Mouse (Mus musculus): ENCODE data around the gene Erg28.

Erg28 gene

DNA sequence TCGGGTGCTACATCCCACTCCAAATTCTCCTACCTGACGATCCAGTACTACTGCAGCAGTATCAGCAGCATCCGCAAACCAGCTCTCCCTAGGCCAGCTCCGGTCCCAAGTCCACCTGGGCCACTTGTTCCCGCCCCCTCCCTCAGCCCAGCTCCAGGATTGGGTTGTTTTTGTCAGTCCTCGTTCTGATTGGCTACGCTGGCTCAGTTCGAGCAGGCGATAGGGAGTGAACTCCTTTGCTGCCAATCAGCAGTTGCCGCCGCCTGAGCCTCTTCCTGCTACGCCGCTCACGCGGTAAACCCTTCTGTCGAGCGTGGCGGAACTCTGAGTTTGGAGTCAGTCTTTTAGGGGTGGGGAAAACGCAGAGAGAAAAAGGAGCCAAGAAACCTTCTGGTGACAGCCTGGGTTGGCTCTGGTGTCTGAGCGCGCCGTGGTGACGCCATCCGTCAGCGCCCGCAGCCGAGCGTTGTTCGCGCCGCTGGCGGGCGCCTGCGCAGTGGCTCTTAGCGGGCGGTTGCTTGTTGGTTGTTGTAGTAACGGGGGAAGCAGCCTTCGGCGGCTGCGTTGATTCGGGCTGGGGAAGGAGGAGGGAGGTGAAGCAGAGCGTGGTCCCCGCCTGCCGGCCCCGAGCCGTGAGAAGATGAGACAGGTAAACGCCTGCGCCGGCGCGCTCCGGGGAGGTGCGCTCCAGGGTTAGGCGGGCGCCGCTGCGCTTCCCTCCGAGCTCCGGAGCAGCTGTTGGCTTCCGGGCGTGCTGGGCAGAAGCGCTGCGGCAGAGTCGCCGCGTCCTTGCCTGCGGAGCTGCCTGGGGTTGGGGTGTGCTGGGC is at the start of gene Erg28, which contains the start of gene Ttll5:
Gene Erg28, minus strand, starts transcription at position 113 of the 827 bp plus-strand sequence.
Gene Ttll5, plus strand, starts transcription at position 222 of the 827 bp plus-strand sequence.
- peak; percentile 95 for DNase-seq (ENCODE audit: low read depth)

DNA sequence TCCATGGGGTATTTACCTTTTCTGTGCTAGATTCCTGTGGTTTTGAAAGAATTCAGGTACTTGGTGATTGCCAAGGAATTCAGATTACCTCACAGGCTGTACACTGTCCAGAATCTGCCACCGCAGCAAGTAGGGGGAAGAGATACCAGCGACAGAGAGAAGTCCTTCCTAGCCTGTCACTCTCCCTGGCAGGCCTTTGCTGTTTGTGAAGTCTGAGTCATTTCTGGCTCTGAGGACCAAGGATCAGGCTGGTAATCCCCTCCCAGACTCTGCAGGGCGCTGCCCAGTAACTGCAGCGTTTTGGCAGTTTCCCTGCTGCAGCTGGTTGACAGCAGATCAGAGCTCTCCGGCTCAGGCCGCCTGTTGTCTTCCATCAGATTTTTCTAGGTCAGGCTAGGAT is 45.1 kb upstream of the Erg28 start:
- peak; percentile 82 for DNase-seq (ENCODE audit: low read depth)

DNA sequence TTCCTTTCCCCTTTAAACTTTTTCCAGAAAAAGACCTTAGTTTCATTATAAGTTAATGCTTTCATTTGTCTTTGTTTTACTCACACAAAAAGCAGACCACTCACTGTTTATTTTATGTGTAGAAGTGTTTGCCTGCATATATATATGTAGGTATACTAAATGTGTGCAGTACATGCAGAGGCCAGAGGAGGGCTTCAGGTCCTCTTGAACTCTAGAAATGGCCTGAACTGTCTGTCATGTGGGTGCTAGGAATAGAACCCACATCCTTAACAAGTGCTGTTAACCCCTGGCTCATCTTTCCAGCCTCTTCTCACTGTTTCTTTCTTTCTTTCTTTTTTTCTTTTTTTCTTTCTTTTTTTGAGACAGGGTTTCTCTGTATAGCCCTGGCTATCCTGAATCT is 42.8 kb upstream of the Erg28 start:
- no peak for DNase-seq (ENCODE audit: low read depth)

DNA sequence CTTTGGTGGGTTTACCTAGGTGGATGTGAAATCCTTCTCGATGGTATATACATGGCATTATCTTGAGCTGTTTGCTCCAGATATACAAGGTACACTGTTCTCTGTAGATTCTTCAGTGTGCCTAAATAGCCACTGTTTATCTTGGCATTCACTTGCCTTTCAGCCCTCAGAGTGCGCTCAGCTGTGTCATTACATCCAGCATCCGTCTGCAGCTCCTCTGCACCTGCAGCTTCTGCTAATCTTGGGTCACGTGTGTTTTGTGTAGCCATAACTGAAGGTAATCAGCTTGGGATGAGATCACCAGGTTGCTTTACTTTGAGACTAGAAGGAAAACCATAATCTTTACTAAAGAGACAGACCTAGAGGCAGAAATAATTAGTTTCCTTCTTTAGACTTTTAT is 42.3 kb upstream of the Erg28 start:
- no peak for DNase-seq (ENCODE audit: low read depth)

DNA sequence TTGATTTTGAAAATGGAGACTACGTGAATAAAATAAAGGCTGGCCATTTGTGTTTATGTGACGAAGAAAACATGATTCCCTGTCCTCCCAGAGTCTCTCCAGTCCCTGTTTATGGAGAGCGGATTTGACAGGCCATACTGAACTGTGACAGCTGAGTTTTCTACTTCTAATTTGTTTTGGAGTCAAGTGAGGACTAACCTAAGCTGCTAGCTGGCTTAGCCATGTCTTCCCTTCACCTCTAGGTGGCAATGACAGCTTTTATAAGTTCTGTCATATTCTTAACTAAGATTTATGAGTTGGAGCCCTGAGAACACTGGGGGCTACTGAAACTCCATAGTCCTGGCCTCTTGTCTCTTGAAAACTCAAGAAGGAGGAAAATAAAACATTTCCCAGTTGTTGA is 41.2 kb upstream of the Erg28 start:
- DNase-seq (ENCODE audit: low read depth) = no peak

DNA sequence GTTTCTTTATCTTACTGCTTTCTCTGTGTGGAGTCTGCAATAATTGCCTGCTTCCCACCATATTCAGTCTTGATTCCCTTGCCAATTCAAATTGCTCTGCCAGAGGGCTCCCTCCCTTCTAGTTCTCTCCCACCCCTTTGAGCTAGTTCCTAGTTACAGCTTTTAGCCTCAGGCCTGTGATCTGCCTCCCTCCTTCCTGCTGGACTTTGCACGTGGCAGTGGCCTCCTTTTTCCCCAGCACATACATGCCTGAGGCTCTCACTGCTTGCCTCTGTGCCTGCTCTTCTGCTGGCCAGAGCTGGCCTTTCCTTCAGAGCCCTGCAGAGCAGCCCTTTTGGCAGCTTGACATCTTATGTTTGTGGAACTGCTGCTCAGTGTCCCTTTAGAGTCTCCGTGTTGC is 38.2 kb upstream of the Erg28 start:
- no peak for DNase-seq (ENCODE audit: low read depth)

DNA sequence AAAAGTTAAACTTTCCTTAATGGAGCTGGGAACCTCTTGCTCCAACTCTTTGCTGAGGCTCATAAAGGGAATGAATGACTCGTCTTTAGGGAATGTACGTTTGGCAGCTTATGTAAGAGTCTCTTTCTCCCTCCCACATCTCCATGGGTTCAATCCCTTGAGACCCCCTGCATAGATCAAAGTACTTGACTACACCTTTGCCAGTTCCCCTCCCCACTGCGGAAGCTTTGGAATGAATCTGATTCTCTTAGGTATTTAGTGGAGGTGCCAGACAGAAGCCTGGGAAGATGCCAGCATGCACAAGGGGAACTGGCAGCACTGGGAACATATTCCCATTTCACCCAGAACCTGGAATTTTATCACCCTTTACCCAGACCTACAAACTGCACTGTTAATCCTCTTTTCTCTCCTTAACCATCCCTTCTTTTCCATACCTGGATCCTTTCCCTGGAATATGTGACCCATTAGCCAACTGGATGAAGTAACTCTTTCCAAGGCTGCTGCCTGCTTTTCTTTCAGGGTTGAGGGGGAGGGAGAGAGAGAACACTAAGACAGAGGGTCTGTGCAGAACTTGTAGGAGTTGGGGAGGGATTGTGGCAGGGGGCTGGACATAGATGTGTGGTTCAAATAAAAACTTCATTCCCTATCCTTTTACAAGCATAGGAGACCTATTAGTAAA is 35.3 kb upstream of the Erg28 start:
- DNase-seq (ENCODE audit: low read depth) = peak; percentile 42

DNA sequence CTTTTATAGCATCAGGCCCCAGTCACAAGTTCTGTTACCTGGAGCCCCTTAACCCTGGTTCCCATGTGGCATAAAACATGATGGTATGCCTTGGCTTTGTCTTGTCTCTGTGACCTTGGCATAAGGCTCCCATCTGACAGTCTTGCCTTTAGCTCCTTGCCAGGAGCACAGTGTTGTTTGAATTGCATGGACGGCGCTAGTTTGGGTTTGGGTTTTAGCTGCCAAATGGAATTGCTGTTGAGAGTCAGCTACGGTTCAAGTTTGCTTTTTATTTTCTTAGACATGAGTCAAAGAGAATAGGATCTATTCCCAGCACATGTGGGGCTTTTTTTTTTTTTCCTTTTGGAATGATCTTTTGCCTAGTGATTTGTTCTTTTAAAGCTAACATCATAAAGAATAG is 34.8 kb upstream of the Erg28 start:
- peak; percentile 61 for DNase-seq (ENCODE audit: low read depth)

DNA sequence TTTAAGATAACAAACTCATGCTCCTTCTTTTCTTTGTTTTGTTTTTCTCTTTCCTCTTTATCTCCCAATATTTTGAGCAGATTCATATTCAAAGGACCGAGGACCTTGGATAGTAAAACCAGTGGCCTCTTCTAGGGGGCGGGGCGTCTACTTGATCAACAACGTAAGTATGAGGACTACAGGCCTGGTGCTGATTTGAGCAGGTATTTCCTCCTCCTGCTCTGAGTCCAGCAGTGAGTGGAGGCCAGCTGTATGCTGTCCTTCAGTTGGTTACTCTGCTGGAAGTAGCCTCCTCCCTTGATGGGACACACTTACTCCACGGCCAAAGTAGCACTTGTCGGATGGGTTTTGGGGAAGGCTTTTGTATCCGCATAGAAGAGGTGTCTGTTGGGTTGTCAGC is 33.0 kb upstream of the Erg28 start:
- DNase-seq (ENCODE audit: low read depth) = no peak

DNA sequence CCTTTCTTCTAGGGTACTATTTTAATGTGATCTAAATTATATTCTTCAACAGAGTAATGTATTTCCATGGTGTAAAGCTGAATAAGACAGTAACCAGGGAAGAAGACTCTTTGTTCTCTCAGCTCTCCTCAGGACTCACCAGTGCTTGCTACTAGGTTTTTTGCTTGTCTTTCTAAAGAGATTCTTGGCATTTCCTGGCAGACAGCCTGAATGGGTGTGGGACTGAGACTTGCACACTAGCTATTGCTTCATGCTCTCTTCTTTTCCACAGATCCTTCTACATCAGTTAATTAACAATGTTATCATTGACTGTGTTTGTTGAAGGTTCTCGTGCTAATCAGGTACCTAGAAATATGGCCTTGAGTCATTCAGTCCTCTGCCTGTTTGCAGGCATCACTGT is 29.9 kb upstream of the Erg28 start:
- DNase-seq (ENCODE audit: low read depth) = no peak

DNA sequence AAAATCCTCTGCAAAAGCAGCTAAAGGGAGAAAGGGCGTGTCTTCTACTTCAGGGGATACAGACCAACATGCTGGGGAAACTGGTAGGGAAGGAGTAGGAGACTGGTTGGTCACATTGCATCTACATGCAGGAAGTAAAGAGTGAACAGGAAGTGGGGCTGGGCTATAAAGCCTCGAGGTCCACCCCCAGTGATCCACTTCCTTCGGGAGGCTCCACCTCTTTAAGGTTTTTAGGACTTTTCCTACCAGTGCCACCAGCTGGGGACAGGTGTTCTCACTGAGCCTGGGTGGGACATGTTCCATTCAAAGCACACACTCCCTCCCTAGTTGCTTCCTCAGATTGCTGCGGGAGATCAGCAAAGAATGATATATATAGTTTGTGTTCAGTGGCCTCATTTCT is 29.5 kb upstream of the Erg28 start:
- no peak for DNase-seq (ENCODE audit: low read depth)

DNA sequence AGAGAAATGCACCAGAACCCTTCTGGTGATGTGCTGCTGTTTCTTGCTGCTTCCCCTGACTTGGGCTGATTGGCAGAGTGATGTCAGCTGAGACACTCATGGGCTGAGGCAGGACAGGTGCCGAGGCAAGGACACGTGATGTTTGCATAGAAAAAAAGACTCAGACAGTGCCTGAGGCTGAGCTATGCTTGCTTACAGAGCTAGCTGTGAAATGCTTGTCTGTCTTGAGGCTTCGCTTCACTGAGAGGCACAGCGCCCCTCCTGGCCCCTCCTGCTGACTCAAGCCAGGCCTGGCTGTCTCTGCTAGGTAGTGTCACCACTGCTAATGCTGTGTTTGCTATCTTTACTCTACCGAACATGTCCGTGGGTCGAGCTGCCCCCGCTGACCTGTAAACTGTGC is 26.3 kb upstream of the Erg28 start:
- no peak for DNase-seq (ENCODE audit: low read depth)

DNA sequence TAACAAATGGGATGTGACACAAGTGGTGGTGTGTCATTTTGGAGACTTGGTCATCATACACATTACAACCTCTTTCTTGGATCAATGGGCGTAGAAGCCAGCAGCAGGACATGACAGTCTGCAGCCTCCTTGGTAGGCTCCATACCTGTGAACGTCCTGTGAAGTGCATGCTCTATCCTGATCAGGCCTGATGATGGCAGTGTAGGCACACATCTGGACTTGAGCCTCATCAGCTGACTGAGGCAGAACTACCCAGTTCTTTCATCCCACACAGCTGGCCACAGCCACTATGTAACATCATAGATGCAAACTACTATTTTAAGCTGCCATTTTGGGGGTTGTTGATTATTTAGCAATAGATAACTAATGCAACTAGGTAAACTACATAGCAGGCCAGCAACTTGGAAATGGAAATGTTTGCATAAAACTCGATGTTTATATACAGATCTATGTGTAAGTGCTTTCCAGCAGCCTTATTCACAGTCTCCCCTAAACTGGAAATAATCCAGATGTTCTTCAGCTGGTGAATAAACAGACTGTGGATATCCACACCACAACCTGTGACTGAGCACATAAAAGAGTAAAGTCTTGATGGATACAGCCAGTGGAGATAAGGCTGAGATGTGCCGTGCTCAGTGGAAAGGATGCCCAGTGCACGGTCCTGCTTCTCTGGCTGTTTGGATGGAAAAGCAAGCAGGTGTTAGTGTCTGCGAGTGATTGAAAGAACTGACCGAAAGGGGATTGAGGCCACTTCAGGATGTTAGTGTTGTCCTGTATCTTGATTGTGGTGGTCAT is 24.0 kb upstream of the Erg28 start:
- peak; percentile 72 for DNase-seq (ENCODE audit: low read depth)

DNA sequence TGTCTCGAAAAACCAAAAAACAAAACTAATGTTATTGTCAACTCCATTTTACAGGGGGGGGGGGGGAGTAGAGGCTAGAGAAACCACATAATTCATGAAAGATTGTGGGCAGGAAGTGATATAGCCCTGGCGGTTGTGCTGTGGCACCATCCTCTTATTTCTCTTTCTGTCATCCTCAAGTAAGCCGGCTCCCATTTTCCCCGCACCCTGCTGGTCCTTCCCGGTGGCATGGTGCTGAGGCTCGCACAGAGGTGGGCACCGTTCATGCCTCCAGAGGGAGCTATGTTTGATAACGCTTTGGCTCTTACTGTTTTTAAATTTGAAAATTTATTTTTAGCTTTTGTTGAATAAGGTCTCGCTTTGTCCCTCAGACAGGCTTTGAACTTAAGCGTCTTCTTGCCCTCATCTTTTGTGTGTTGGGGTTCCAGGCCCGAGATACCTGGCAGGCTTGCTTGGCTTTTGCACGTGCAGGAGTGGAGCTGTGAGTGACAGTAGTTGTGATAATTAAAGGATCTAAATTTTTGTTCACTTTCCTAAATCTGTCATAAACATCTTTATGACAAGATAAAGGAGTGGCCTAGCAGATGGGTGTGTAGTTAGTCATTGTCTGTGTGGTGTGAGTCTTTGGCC is 15.1 kb upstream of the Erg28 start:
- DNase-seq (ENCODE audit: low read depth) = no peak

DNA sequence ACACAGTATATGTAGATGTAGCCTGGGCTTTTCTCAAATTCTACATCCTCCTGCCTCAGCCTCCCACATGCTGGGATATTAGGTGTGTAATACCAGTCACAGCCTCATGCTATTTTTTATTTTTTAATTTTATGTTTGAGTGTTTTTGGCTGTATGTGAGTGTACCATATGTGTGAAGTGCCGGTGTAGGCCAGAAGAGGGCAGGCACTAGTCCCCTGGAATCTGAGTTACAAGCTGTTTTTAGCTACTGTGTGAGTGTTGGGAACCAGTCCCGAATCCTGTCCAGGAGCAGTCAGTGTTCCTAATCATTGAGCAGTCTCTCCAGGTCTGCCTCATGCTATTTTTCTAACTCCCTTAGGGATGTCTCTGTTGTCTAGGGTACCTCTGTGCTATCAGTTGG is 13.4 kb upstream of the Erg28 start:
- DNase-seq (ENCODE audit: low read depth) = no peak

DNA sequence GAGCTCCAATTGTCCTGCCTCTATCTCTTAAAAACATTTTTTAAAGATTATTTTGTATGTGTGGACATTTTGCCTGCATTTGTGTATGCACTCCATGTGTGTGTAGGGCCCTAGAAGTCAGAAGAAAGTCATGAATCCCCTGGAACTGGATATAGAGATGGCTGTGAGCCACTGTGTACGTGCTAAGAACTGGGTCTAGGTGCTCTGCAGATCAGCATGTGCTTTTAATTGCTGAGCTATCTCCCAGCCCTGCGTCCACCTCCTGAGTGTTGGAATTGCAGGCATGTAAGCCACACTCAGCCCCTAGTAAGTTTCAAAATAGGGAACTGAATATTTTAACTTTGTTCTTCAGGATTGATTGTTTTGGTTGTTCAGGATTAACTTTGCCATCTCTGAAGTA is 10.2 kb upstream of the Erg28 start:
- DNase-seq (ENCODE audit: low read depth) = no peak

DNA sequence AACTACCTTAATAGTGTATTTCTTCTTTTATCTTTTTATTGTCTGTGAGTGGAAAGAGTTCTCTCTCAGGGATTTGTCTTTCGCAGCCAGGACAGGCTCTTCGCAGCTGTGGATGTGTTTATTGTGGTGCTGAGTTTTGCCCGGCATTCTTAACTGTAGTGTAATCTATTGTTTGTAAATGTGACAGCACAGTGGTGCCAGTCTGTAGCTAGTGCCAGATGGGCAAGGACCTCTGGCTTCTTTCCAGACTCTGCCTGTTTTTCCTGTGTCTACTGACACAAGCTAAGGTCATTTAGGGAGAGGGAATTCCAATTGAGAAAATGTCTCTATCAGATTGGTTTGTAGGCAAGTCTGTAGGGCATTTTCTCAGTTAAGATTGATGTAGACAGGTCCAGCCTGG is 6.3 kb upstream of the Erg28 start:
- no peak for DNase-seq (ENCODE audit: low read depth)

DNA sequence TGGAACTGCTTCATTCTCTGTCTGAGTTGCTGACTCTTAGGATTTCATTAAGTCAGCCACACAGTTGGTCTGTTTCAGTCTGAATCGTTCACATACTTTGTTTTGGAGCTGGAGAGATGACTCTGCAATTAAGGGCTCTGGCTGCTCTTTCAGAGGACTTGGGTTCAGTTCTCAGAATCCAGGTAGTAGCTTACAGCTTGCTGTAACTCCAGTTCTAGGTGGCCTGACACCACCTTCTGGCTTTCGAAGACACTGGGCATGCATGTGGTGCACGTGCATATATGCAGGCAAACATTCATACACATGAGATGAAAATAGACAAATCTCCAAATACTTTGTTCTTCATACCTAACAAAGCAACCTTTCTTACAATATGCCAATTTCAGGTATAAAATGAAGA is 5.5 kb upstream of the Erg28 start:
- DNase-seq (ENCODE audit: low read depth) = no peak

DNA sequence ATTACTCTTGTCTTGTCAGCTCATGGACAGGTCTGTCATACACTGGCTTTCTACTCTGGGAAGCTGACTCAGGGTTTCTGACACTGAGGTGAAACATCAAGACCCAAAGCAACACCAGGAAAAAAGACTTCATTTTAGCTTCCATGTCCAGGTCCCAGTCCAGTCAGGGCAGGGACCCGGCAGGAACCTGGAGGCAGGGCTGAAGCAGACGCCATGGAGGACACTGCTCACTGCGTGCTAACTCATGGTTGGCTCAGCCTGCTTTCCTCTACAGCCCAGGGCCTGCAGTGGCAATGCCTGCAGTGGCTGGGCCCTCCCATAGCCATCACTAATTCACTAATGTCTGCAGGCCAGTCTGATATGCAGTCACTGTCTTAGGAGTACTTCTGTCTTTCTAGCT is 4.5 kb upstream of the Erg28 start:
- DNase-seq (ENCODE audit: low read depth) = no peak

DNA sequence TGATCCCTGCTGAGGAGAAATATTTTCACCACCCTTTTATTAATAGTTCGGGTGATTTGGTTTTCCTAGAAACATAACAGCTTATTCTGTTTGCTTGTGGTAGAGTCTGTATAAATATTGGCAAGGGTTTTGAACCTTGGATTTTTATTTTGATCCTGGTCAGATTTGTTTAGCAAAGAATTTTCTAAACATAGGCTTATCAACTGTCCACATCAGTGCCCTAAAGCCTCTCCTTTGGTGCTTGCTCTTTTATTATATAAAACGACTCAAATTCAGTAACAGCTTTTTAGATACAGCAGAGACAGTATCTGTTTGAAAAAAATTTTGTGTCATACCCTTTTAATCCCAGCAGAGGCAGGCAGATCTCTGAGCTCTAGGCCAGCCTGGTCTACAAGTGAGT is 1.5 kb upstream of the Erg28 start:
- DNase-seq (ENCODE audit: low read depth) = no peak

DNA sequence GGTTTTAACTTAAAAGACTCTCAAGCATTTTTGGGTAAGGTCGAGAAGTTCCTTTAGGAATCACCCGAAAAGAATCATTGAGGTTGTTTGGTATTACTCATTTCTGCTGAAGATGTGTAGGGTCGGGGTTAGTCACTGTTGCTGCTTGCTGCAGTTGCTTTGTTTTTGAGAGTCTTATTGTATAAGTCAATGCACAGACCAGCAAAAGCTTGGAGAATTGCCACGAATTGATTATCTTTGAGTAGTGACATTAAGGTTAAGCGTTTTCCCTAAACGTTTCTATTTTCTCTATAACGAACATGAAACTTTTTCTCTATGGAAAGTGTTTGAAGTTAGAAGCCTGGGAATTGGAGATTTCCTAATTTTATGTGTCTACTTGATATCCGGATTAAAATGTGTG is 1.0 kb upstream of the Erg28 start:
- no peak for DNase-seq (ENCODE audit: low read depth)

DNA sequence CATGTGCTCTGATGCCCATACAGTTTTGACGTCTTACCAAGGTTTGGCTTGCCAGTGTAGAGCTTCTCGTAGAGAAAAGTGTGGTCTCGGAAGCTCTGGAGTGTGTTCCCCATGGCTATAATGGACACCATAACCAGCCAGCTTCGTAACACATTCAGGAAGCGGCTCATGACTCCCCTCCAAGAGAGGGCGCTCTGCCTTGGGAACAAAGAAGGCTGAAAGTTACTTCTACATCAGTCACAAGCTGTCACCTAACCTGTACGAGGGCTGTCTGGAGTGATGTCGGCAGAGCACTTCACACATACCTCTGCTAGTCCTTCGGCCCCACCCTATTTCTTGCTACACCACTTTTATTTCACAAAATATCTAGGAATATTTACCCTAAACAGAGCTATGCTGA is 2.3 kb downstream of the Erg28 start:
- DNase-seq (ENCODE audit: low read depth) = no peak

All from fibroblast of lung, adult 2 months (primary cell).